Mouse (Mus musculus) CH12.LX (cell line): ENCODE data around the gene Fah. TPM values are rescaled to one million over a fixed set of nuclear protein-coding genes. Genes with fewer than 3 reads are reported as not detected.

Experiments used
- DNase-seq: peaks from one replicate; pipeline ENCODE4 v3.0.0-alpha.2; 2013; ENCODE audit errors: extremely low read depth
- H3K27ac ChIP-seq: 2 replicates; pipeline ENCODE4 v1.5.1; 2012; ENCODE audit warnings: low read depth, mild to moderate bottlenecking, control low read depth, moderate library complexity; ENCODE audit not compliant: insufficient read depth
- H3K27me3 ChIP-seq: replicated peaks from 2 replicates; pipeline ENCODE3; 2012; ENCODE audit warnings: inconsistent platforms
- H3K36me3 ChIP-seq, 2 experiments: replicated peaks in 1 of 2; 2 replicates each; pipeline versions ENCODE3 to v1.6.1; 2012; ENCODE audit warnings: inconsistent platforms in 1 of 2, low read length in 1 of 2, mild to moderate bottlenecking in 1 of 2, mixed read lengths in 1 of 2, moderate library complexity in 1 of 2; ENCODE audit not compliant: control insufficient read depth in 1 of 2, insufficient read depth in 1 of 2
- H3K4me1 ChIP-seq, 2 experiments: 2 replicates each; pipeline ENCODE4 v1.6.1; 2012; ENCODE audit warnings: inconsistent platforms in 1 of 2, moderate library complexity in 1 of 2; ENCODE audit not compliant: insufficient read depth in 2 of 2, control insufficient read depth in 1 of 2
- H3K4me2 ChIP-seq: 2 replicates; pipeline ENCODE4 v1.6.1; 2012; ENCODE audit warnings: low read depth, mild to moderate bottlenecking, control low read depth; ENCODE audit not compliant: poor library complexity, insufficient read depth, severe bottlenecking
- H3K4me3 ChIP-seq, 3 experiments: fragments of 150-350 bp in 1 of 3; sonication (generic) in 1 of 3; replicated peaks in 1 of 3; 2 replicates each; pipeline versions ENCODE3 to v1.5.1; 2011 to 2012; ENCODE audit warnings: low read depth in 2 of 3, low read length in 2 of 3, mild to moderate bottlenecking in 2 of 3, moderate library complexity in 2 of 3, control low read depth in 1 of 3, improper control_type of control experiment in 1 of 3, inconsistent platforms in 1 of 3, mixed read lengths in 1 of 3; ENCODE audit not compliant: poor library complexity in 1 of 3
- H3K79me2 ChIP-seq: replicated peaks from 2 replicates; pipeline ENCODE4 v1.6.1; 2012; ENCODE audit warnings: mild to moderate bottlenecking, moderate library complexity; ENCODE audit not compliant: control insufficient read depth, poor library complexity, insufficient read depth, severe bottlenecking; ENCODE audit errors: extremely low read depth
- H3K9ac ChIP-seq: 2 replicates; pipeline ENCODE4 v1.6.1; 2012; ENCODE audit warnings: low read depth, mild to moderate bottlenecking, control low read depth, moderate library complexity; ENCODE audit not compliant: insufficient read depth
- H3K9me3 ChIP-seq: replicated peaks from 2 replicates; pipeline ENCODE3; 2012; ENCODE audit warnings: low read length, inconsistent platforms, mixed read lengths
- BHLHE40 ChIP-seq: IDR thresholded peaks from 2 replicates; pipeline ENCODE4 v1.6.1; 2011; ENCODE audit warnings: mild to moderate bottlenecking, low read depth, low read length, improper control_type of control experiment
- CTCF ChIP-seq, 2 experiments: IDR thresholded peaks in 1 of 2; conservative IDR thresholded peaks in 1 of 2; 2 replicates each; pipeline ENCODE4 v1.5.1; 2011 to 2012; ENCODE audit warnings: low read depth in 2 of 2, low read length in 2 of 2, improper control_type of control experiment in 1 of 2, inconsistent platforms in 1 of 2, mild to moderate bottlenecking in 1 of 2, moderate library complexity in 1 of 2
- ELF1 ChIP-seq: IDR thresholded peaks from 2 replicates; pipeline ENCODE4 v1.6.1; 2014; ENCODE audit warnings: low read depth, mild to moderate bottlenecking, inconsistent platforms, low read length, improper control_type of control experiment
- EP300 ChIP-seq: IDR thresholded peaks from 2 replicates; pipeline ENCODE4 v1.6.1; 2011; ENCODE audit warnings: low read length, improper control_type of control experiment
- GABPA ChIP-seq: IDR thresholded peaks from 2 replicates; pipeline ENCODE4 v1.6.1; 2012; ENCODE audit warnings: low read depth, low read length, improper control_type of control experiment, inconsistent platforms; ENCODE audit not compliant: insufficient replicate concordance
- HCFC1 ChIP-seq: IDR thresholded peaks from 2 replicates; pipeline ENCODE4 v1.6.1; 2012; ENCODE audit warnings: low read depth, mild to moderate bottlenecking, inconsistent platforms, low read length, improper control_type of control experiment
- JUND ChIP-seq: conservative IDR thresholded peaks from 2 replicates; pipeline ENCODE4 v1.6.1; 2011; ENCODE audit warnings: low read depth, low read length, improper control_type of control experiment
- KAT2A ChIP-seq: IDR thresholded peaks from 2 replicates; pipeline ENCODE4 v1.6.1; 2012; ENCODE audit warnings: low read length, improper control_type of control experiment, inconsistent platforms; ENCODE audit not compliant: insufficient replicate concordance
- MAX ChIP-seq: IDR thresholded peaks from 2 replicates; pipeline ENCODE4 v1.6.1; 2011; ENCODE audit warnings: low read length, improper control_type of control experiment
- MYC ChIP-seq: IDR thresholded peaks from 2 replicates; pipeline ENCODE4 v1.6.1; 2011; ENCODE audit warnings: low read depth, mild to moderate bottlenecking, improper control_type of control experiment, low read length
- POLR2A ChIP-seq: IDR thresholded peaks from 2 replicates; pipeline ENCODE4 v1.6.1; 2011; ENCODE audit warnings: low read depth, mild to moderate bottlenecking, improper control_type of control experiment, low read length
- RCOR1 ChIP-seq: conservative IDR thresholded peaks from 2 replicates; pipeline ENCODE4 v1.6.1; 2012; ENCODE audit warnings: low read depth, mild to moderate bottlenecking, inconsistent platforms, low read length, improper control_type of control experiment
- SMC3 ChIP-seq: IDR thresholded peaks from 2 replicates; pipeline ENCODE4 v1.6.1; 2011; ENCODE audit warnings: low read depth, low read length, improper control_type of control experiment
- TCF12 ChIP-seq: IDR thresholded peaks from 2 replicates; pipeline ENCODE4 v1.6.1; 2014; ENCODE audit warnings: low read depth, mild to moderate bottlenecking, inconsistent platforms, low read length, improper control_type of control experiment
- UBTF ChIP-seq: IDR thresholded peaks from 2 replicates; pipeline ENCODE4 v1.6.1; 2012; ENCODE audit warnings: low read depth, mild to moderate bottlenecking, inconsistent platforms, low read length, improper control_type of control experiment, moderate library complexity
- USF2 ChIP-seq: conservative IDR thresholded peaks from 2 replicates; pipeline ENCODE4 v1.6.1; 2011; ENCODE audit warnings: low read depth, low read length, improper control_type of control experiment
- ZKSCAN1 ChIP-seq: IDR thresholded peaks from 2 replicates; pipeline ENCODE4 v1.6.1; 2012; ENCODE audit warnings: low read depth, inconsistent platforms, low read length, improper control_type of control experiment, borderline replicate concordance
- ZMIZ1 ChIP-seq: IDR thresholded peaks from 2 replicates; pipeline ENCODE4 v1.6.1; 2012; ENCODE audit warnings: low read depth, mild to moderate bottlenecking, inconsistent platforms, low read length, improper control_type of control experiment
- dilution Hi-C: fragments of 300-500 bp; cut with MboI; formaldehyde crosslinking; loops from 2 replicates; pipeline ENCODE4 v1.14.3; 2020; ENCODE audit warnings: low sequenced_read_pairs; ENCODE audit not compliant: extremely low pct_unique_long_range_greater_than_20kb, extremely low pct_ligation_motif_present
- in situ Hi-C: fragments of 300-500 bp; cut with MboI; formaldehyde crosslinking; loops from 3 replicates; pipeline ENCODE4 v1.14.3; 2019; ENCODE audit warnings: low sequenced_read_pairs, low pct_ligation_motif_present, low pct_unique_long_range_greater_than_20kb, mixed read lengths
- polyA plus RNA-seq: library from polyadenylated mRNA; unstranded; fragments of >175 nt; gene quantifications from 2 replicates; pipeline ENCODE4 v1.2.1, GENCODE M21; 2012; ENCODE audit warnings: low read depth; ENCODE audit not compliant: insufficient read length
- total RNA-seq, 2 experiments: library from RNA; depleted of rRNA; stranded (reverse); fragments of 300-350 nt in 1 of 2; fragments of >200 nt in 1 of 2; gene quantifications; 2 replicates each; pipeline ENCODE4 v1.2.3; 2012 to 2014

Gene Fah
- total and polyA plus RNA-seq, 3 experiments: 128 to 203 (median 167) TPM

- in situ Hi-C loops: no loop called here
- dilution Hi-C loops: no loop called here
- H3K27ac ChIP-seq: no peak overlapping the region
- DNase-seq: no peak
- H3K4me3 ChIP-seq: no peak overlapping the region
- peaks cover 0 to 2% of the 10 kb centered on the region in 2 experiments; a peak in 1 of 4 replicates for H3K4me1 ChIP-seq
- TF ChIP-seq USF2 (no peak), BHLHE40 (no peak), RCOR1 (no peak), JUND (no peak), KAT2A (no peak), GABPA (no peak), HCFC1 (no peak), UBTF (no peak)
- H3K27me3 ChIP-seq: no peaks in the 10 kb centered on the region
- no peaks in the 10 kb centered on the region for H3K79me2 ChIP-seq
- H3K9ac ChIP-seq: no peak overlapping the region
- H3K4me2 ChIP-seq: no peak overlapping the region
- no peaks in the 10 kb centered on the region for H3K36me3 ChIP-seq
- no peaks in the 10 kb centered on the region for H3K9me3 ChIP-seq
Measured at GRCm38 (mm10) chr7:84564236-84564635, 42.3 kb downstream of the Fah start.

DNA sequence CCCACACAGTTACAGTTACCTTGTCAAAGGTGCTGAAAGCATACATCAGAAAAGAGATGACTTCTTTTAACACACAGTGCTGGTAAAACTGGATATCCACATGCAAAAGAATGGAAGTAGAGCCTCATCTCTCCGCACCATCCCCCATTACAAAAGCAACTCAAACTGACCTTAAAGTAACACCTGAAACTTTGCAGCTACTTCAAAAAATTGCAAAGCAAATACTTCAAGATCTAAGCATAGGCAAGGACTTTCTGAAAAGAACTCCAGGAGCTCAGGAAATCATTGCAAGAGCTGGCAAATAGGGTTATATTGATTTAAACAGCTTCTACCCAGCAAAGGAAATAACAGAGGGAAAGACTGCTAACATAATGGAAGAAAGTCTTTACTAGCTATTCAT, 46.0 kb downstream of the Fah start:
- Histone ChIP-seq H3K4me2 (no peak overlapping the region), H3K4me3 (no peak overlapping the region), H3K9ac (no peak overlapping the region), H3K79me2 (no peaks in the 10 kb centered on the region), H3K27ac (no peak overlapping the region), H3K27me3 (no peaks in the 10 kb centered on the region), H3K36me3 (no peaks in the 10 kb centered on the region), H3K9me3 (no peaks in the 10 kb centered on the region), H3K4me1 (no peaks in the 10 kb centered on the region)
- dilution Hi-C loops: no loop called here
- DNase-seq: no peak
- no peak for TF ChIP-seq POLR2A
- no peak for TF ChIP-seq BHLHE40
- no peak for TF ChIP-seq MYC
- no peak for TF ChIP-seq ZMIZ1
- TF ChIP-seq USF2: no peak
- TF ChIP-seq MAX: no peak
- no peak for TF ChIP-seq TCF12
- no peak for TF ChIP-seq EP300
- no peak for TF ChIP-seq UBTF
- no peak for TF ChIP-seq CTCF (conservative IDR thresholded peaks at IDR 0.05 in 1 of 2, IDR thresholded peaks at IDR 0.05 in 1 of 2; ENCODE audit: low read depth in 2 of 2, low read length in 2 of 2)
- TF ChIP-seq SMC3: no peak
- no peak for TF ChIP-seq ELF1
- no peak for TF ChIP-seq ZKSCAN1
- TF ChIP-seq GABPA: no peak
- in situ Hi-C loops: no loop called here
